In the genomic region with DNA sequence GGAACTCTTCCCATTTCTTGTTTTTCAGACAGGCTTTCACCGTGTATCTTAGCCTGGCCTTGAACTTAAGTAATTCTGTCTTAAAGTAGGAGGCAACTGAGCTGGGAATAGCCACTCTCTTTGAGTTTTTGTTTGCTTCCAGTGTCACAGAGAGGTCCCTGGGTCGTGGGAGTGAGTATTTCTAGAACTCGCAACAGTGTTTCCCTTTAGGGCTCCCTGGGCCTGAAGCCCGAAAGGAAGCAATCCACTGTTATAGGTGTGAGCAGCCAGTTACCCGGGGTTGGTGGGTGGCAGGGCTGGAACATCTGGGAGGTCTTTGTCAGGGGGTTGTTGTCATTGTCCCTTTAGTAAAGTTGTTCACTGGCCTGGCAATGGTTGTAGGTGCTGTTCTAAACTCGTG, we compare ENCODE assay signal across 10 mouse cellular contexts. TPM values are rescaled to one million over a fixed set of nuclear protein-coding genes. Genes with fewer than 3 reads are reported as not detected.
A peak's percentile ranks its signal among the peaks of the same experiment; 100 is the strongest.
DNase-seq lines count a peak whose midpoint lies in the region; ATAC-seq and TF ChIP-seq lines count a peak whose summit lies in the region.
"Had no signal": no experiment of that assay in that cellular context is flagged by ENCODE, and none has a peak within 500 bp of the region (broad histone marks: within the 10 kb centered on the region; RNA-seq: fewer than 3 reads in every experiment).

No protein-coding gene starts in this region.

- H3K9me3 ChIP-seq in kidney, embryonic 16.5 days (ENCODE audit: low read length), result no peaks in the 10 kb centered on the region
- no peaks in the 10 kb centered on the region for H3K9me3 ChIP-seq in forebrain, embryonic 11.5 days (ENCODE audit: control insufficient read depth, low read length)
- no peaks in the 10 kb centered on the region for H3K9me3 ChIP-seq in limb, embryonic 13.5 days
- no peaks in the 10 kb centered on the region for H3K9me3 ChIP-seq in neural tube, embryonic 15.5 days (replicated peaks)

- peak overlapping the region; percentile 62 for H3K4me3 ChIP-seq in kidney, embryonic 16.5 days (ENCODE audit: low read length)
- peak overlapping the region; percentile 82 for H3K4me3 ChIP-seq in forebrain, embryonic 11.5 days (ENCODE audit: low read depth, low read length)
- H3K4me3 ChIP-seq in limb, embryonic 13.5 days, result peak overlapping the region; percentile 68
- peak overlapping the region; percentile 73 for H3K4me3 ChIP-seq in neural tube, embryonic 15.5 days (replicated peaks)
- no peak overlapping the region for H3K4me3 ChIP-seq in gastrocnemius, adult 2 months

- peaks cover 36% of the 10 kb centered on the region for H3K36me3 ChIP-seq in kidney, embryonic 16.5 days (ENCODE audit: insufficient read depth, low read length)
- H3K36me3 ChIP-seq in forebrain, embryonic 11.5 days (ENCODE audit: control insufficient read depth, insufficient read depth, low read length), result peaks cover 5% of the 10 kb centered on the region; the same call in 1 of the 2 replicates
- H3K36me3 ChIP-seq in limb, embryonic 13.5 days, result peaks cover 44% of the 10 kb centered on the region
- H3K36me3 ChIP-seq in neural tube, embryonic 15.5 days, result peaks cover 26% of the 10 kb centered on the region

- DNase-seq in kidney, adult 8-10 months, result no peak
- no peak for DNase-seq in forebrain, embryonic 11.5 days (ENCODE audit: low spot score)
- DNase-seq in ovary, postnatal 10 days (ENCODE audit: low spot score), result no peak
- DNase-seq in gastrocnemius, adult 2 months, result no peak
- no peak for DNase-seq in retina, postnatal 1 day
- DNase-seq: gastrocnemius, postnatal 10 days; layer of hippocampus, postnatal 36 days had no signal

- H3K4me2 ChIP-seq in kidney, embryonic 16.5 days (replicated peaks; ENCODE audit: low read depth, low read length), result peak overlapping the region; percentile 81
- peak overlapping the region; percentile 69 for H3K4me2 ChIP-seq in forebrain, embryonic 11.5 days (ENCODE audit: low read depth, low read length, severe bottlenecking)
- peak overlapping the region; percentile 77 for H3K4me2 ChIP-seq in limb, embryonic 13.5 days (replicated peaks)
- H3K4me2 ChIP-seq in neural tube, embryonic 15.5 days, result peak overlapping the region; percentile 93

- no peak for ATAC-seq in kidney, embryonic 16.5 days (ENCODE audit: low FRiP score, low TSS enrichment)
- no peak for ATAC-seq in forebrain, embryonic 11.5 days (replicated peaks; ENCODE audit: low FRiP score)
- ATAC-seq in limb, embryonic 13.5 days (ENCODE audit: low FRiP score, low read depth), result no peak
- no peak for ATAC-seq in neural tube, embryonic 15.5 days (ENCODE audit: low FRiP score)

- H3K9ac ChIP-seq in kidney, embryonic 16.5 days (replicated peaks; ENCODE audit: low read length), result peak overlapping the region; percentile 82
- peak overlapping the region; percentile 82 for H3K9ac ChIP-seq in forebrain, embryonic 11.5 days (ENCODE audit: low read length)
- H3K9ac ChIP-seq in limb, embryonic 13.5 days, result peak overlapping the region; percentile 93
- H3K9ac ChIP-seq in neural tube, embryonic 15.5 days (replicated peaks), result 0 out of 2 replicates have a peak overlapping the region, but pooled peaks have one; percentile 65

- 32% methylated on average over 6 of the region's 6 CpGs for WGBS in kidney, embryonic 16.5 days
- 63% methylated on average over 6 of the region's 6 CpGs for WGBS in forebrain, embryonic 11.5 days
- 49% methylated on average over 6 of the region's 6 CpGs for whole genome bisulfite sequencing in limb, embryonic 13.5 days
- 53% methylated on average over 6 of the region's 6 CpGs for WGBS in neural tube, embryonic 15.5 days

- intact Hi-C loops in gastrocnemius, adult 2 months (cut with DNase I), result no loop called here

- peaks cover 20% of the 10 kb centered on the region for H3K4me1 ChIP-seq in kidney, embryonic 16.5 days (ENCODE audit: insufficient read depth, low read length)
- no peaks in the 10 kb centered on the region; the same call in 1 of the 2 replicates for H3K4me1 ChIP-seq in forebrain, embryonic 11.5 days (replicated peaks; ENCODE audit: control insufficient read depth, insufficient read depth, low read length)
- H3K4me1 ChIP-seq in limb, embryonic 13.5 days, result peaks cover 16% of the 10 kb centered on the region
- peaks cover 24% of the 10 kb centered on the region for H3K4me1 ChIP-seq in neural tube, embryonic 15.5 days

- TF ChIP-seq CTCF in gastrocnemius, adult 2 months (IDR thresholded peaks at IDR 0.05), result no peak

- no peak overlapping the region for H3K27ac ChIP-seq in kidney, embryonic 16.5 days (ENCODE audit: low read length)
- no peak overlapping the region for H3K27ac ChIP-seq in forebrain, embryonic 11.5 days (ENCODE audit: low read depth, low read length)
- no peak overlapping the region for H3K27ac ChIP-seq in limb, embryonic 13.5 days
- no peak overlapping the region for H3K27ac ChIP-seq in neural tube, embryonic 15.5 days (replicated peaks)
- no peak overlapping the region for H3K27ac ChIP-seq in gastrocnemius, adult 2 months

- H3K27me3 ChIP-seq in kidney, embryonic 16.5 days (ENCODE audit: insufficient read depth, low read length), result no peaks in the 10 kb centered on the region
- no peaks in the 10 kb centered on the region for H3K27me3 ChIP-seq in forebrain, embryonic 11.5 days (ENCODE audit: control insufficient read depth, insufficient read depth, low read length)
- no peaks in the 10 kb centered on the region for H3K27me3 ChIP-seq in limb, embryonic 13.5 days
- no peaks in the 10 kb centered on the region for H3K27me3 ChIP-seq in neural tube, embryonic 15.5 days (replicated peaks)

RNA-seq across cellular contexts. Expression of gene Siva1, which starts 1.7 kb away (rescaled TPM):
- 273 and 296 TPM in 2 replicates for polyA plus RNA-seq in kidney, embryonic 16.5 days (2015; fragmentation: Nextera tagmentation; extraction: Ambion mirVana)
- polyA plus RNA-seq in forebrain, embryonic 11.5 days (2014; fragmentation: Nextera tagmentation; extraction: Ambion mirVana), result 227 and 257 TPM in 2 replicates
- 246 and 251 TPM in 2 replicates for polyA plus RNA-seq in limb, embryonic 13.5 days (2015; fragmentation: Nextera tagmentation; extraction: Ambion mirVana)
- polyA plus RNA-seq in neural tube, embryonic 15.5 days (2015; fragmentation: Nextera tagmentation; extraction: Ambion mirVana), result 48.0 and 96.7 TPM in 2 replicates
- total RNA-seq in gastrocnemius, adult 2 months (2021), result 10 to 100 TPM; 18.6 to 25.3 TPM

RNA-seq across cellular contexts. Expression of gene Adssl1, which starts 26.3 kb away (rescaled TPM):
- 10.7 and 12.7 TPM in 2 replicates for polyA plus RNA-seq in kidney, embryonic 16.5 days (2015; fragmentation: Nextera tagmentation; extraction: Ambion mirVana)
- 1.9 and 2.1 TPM in 2 replicates for polyA plus RNA-seq in forebrain, embryonic 11.5 days (2014; fragmentation: Nextera tagmentation; extraction: Ambion mirVana)
- 12.8 and 14.7 TPM in 2 replicates for polyA plus RNA-seq in limb, embryonic 13.5 days (2015; fragmentation: Nextera tagmentation; extraction: Ambion mirVana)
- polyA plus RNA-seq in neural tube, embryonic 15.5 days (2015; fragmentation: Nextera tagmentation; extraction: Ambion mirVana), result 7.6 and 8.6 TPM in 2 replicates
- 1,000 to 10,000 TPM; 1,028 to 1,061 TPM for total RNA-seq in gastrocnemius, adult 2 months (2021)

RNA-seq across cellular contexts. Expression of gene Akt1, which starts 28.5 kb away (rescaled TPM):
- 49.5 TPM in 2 replicates for polyA plus RNA-seq in kidney, embryonic 16.5 days (2015; fragmentation: Nextera tagmentation; extraction: Ambion mirVana)
- 99.4 and 123 TPM in 2 replicates for polyA plus RNA-seq in forebrain, embryonic 11.5 days (2014; fragmentation: Nextera tagmentation; extraction: Ambion mirVana)
- polyA plus RNA-seq in limb, embryonic 13.5 days (2015; fragmentation: Nextera tagmentation; extraction: Ambion mirVana), result 62.5 and 71.0 TPM in 2 replicates
- 70.5 and 120 TPM in 2 replicates for polyA plus RNA-seq in neural tube, embryonic 15.5 days (2015; fragmentation: Nextera tagmentation; extraction: Ambion mirVana)
- total RNA-seq in gastrocnemius, adult 2 months (2021), result 10 to 100 TPM; 50.9 to 59.3 TPM

RNA-seq across cellular contexts. Expression of gene Zbtb42, which starts 32.5 kb away (rescaled TPM):
- 6.4 and 7.0 TPM in 2 replicates for polyA plus RNA-seq in kidney, embryonic 16.5 days (2015; fragmentation: Nextera tagmentation; extraction: Ambion mirVana)
- polyA plus RNA-seq in forebrain, embryonic 11.5 days (2014; fragmentation: Nextera tagmentation; extraction: Ambion mirVana), result 4.4 and 5.3 TPM in 2 replicates
- polyA plus RNA-seq in limb, embryonic 13.5 days (2015; fragmentation: Nextera tagmentation; extraction: Ambion mirVana), result 2.2 and 2.4 TPM in 2 replicates
- polyA plus RNA-seq in neural tube, embryonic 15.5 days (2015; fragmentation: Nextera tagmentation; extraction: Ambion mirVana), result 1.8 and 2.4 TPM in 2 replicates
- total RNA-seq in gastrocnemius, adult 2 months (2021), result under 1 TPM; 0.64 to 0.81 TPM

RNA-seq across cellular contexts. Expression of gene Inf2, which starts 57.6 kb away (rescaled TPM):
- polyA plus RNA-seq in kidney, embryonic 16.5 days (2015; fragmentation: Nextera tagmentation; extraction: Ambion mirVana), result 4.7 and 5.3 TPM in 2 replicates
- polyA plus RNA-seq in forebrain, embryonic 11.5 days (2014; fragmentation: Nextera tagmentation; extraction: Ambion mirVana), result 1.6 and 2.4 TPM in 2 replicates
- polyA plus RNA-seq in limb, embryonic 13.5 days (2015; fragmentation: Nextera tagmentation; extraction: Ambion mirVana), result 4.2 and 5.5 TPM in 2 replicates
- 1.7 and 2.5 TPM in 2 replicates for polyA plus RNA-seq in neural tube, embryonic 15.5 days (2015; fragmentation: Nextera tagmentation; extraction: Ambion mirVana)
- 10 to 100 TPM in 1 of 2 experiments, 1 to 10 TPM in 1; 8.2 to 13.0 TPM for total RNA-seq in gastrocnemius, adult 2 months (2021)
